Mouse (Mus musculus): ENCODE results near the gene Slc9b1.

DNA sequence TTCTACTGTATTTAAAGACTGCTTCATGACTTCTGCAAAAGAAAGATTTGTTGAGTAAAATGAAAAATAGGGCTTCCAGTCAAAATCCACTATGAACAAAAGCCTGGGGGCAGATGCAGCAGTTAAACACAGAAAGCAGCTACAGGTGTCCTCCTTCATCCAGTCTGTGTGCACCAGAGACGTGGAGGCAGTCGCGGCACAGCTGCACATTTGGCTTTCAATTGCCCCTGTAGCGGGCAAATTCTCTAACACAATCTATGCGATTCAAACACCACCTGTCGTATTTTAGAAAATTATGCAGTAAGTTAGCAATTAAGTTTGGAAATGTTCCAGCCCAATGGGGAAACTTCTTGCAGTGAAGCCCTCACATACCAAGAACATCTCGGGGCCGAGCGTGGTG lies 55.4 kb downstream of the Slc9b1 start:
- no peak for TF ChIP-seq CTCF (IDR thresholded peaks at IDR 0.05; ENCODE audit: extremely low read depth, insufficient read length, insufficient replicate concordance, low read depth, low read length)
- TF ChIP-seq POLR2A (IDR thresholded peaks at IDR 0.05; ENCODE audit: low read depth, low read length): no peak
